Mouse (Mus musculus) subcutaneous adipose tissue, adult 2 months (tissue): ENCODE results near the gene Clec4b2. TPM values are rescaled to one million over a fixed set of nuclear protein-coding genes. Genes with fewer than 3 reads are reported as not detected.

Experiments
- polyA plus RNA-seq: library from polyadenylated mRNA; depleted of rRNA; stranded (reverse); fragments of >200 nt; gene quantifications from 2 replicates; pipeline ENCODE4 v1.2.3, GENCODE M21; 2012; ENCODE audit warnings: low replicate concordance; rRNA removed

Gene Clec4b2
- 0.16 TPM in 1 of 2 replicates, not detected in the other for polyA plus RNA-seq

GRCm38 (mm10) chr6:123172593-123172992 lies at the start of gene Clec4b2:
Gene Clec4b2, plus strand, starts transcription at chr6:123172893.

GRCm38 (mm10) chr6:123229644-123230043 lies 57.0 kb downstream of the Clec4b2 start, which contains the start of gene Clec4n:
Gene Clec4n, plus strand, starts transcription at chr6:123229843.

Other genes with a start within 250 kb of the Clec4b2 start
- 4.3 and 4.5 TPM in 2 replicates for gene Clec4a3, start 220.4 kb upstream of the Clec4b2 start, polyA plus RNA-seq
- not detected in 2 replicates for gene Clec4a4, start 182.5 kb upstream of the Clec4b2 start, polyA plus RNA-seq
- 6.3 and 6.9 TPM in 2 replicates for gene Clec4b1, start 122.9 kb upstream of the Clec4b2 start, polyA plus RNA-seq
- 5.0 and 12.0 TPM in 2 replicates for gene Clec4a2, start 66.5 kb upstream of the Clec4b2 start, polyA plus RNA-seq
- gene Clec4n, start 57.0 kb downstream of the Clec4b2 start, polyA plus RNA-seq: 0.85 and 1.9 TPM in 2 replicates
- gene Clec4d, start 89.2 kb downstream of the Clec4b2 start, polyA plus RNA-seq: 0.23 and 0.32 TPM in 2 replicates
- gene Clec4e, start 117.0 kb downstream of the Clec4b2 start, polyA plus RNA-seq: 0.16 and 0.18 TPM in 2 replicates
- not detected in 2 replicates for gene Vmn2r19, start 135.4 kb downstream of the Clec4b2 start, polyA plus RNA-seq
- not detected in 2 replicates for gene Vmn2r20, start 245.2 kb downstream of the Clec4b2 start, polyA plus RNA-seq